Mouse (Mus musculus): Measurements from ENCODE around the gene Abcg4. TPM values are rescaled to one million over a fixed set of nuclear protein-coding genes. Genes with fewer than 3 reads are reported as not detected.

Abcg4 gene
- total and polyA plus RNA-seq, 2 experiments from 2014 or later, result 24.1 to 69.6 TPM

GRCm38 (mm10) chr9:44334396-44335330 lies 46.2 kb upstream of the Abcg4 start, which contains the start of gene H2afx:
Gene H2afx, plus strand, starts transcription at chr9:44334694.
- no peaks in the 10 kb centered on the region for H3K27me3 ChIP-seq (ENCODE audit: insufficient read depth, low read length)
- peaks cover 3% of the 10 kb centered on the region; the same call in 1 of the 2 replicates for H3K4me1 ChIP-seq (ENCODE audit: insufficient read depth, low read length)
- WGBS, result under 1% methylated on average over 83 of the region's 91 CpGs
- H3K4me2 ChIP-seq (ENCODE audit: low read depth, low read length), result peak within 1 kb of the TSS; percentile 90
- H3K27ac ChIP-seq, result peak within 1 kb of the TSS; percentile 82
- ATAC-seq (peak; percentile 98), DNase-seq (ENCODE audit: low spot score) (peak; percentile 99)
- peak; percentile 58 for TF ChIP-seq CTCF (IDR thresholded peaks at IDR 0.05; ENCODE audit: low read depth)
- H3K36me3 ChIP-seq (ENCODE audit: insufficient read depth, low read length), result peaks cover 36% of the 10 kb centered on the region
- peak within 1 kb of the TSS; percentile 91 for H3K9ac ChIP-seq (replicated peaks; ENCODE audit: low read length)
- no peaks in the 10 kb centered on the region for H3K9me3 ChIP-seq (ENCODE audit: low read length)
- peak within 1 kb of the TSS; percentile 88 for H3K4me3 ChIP-seq (ENCODE audit: low read length)

DNA sequence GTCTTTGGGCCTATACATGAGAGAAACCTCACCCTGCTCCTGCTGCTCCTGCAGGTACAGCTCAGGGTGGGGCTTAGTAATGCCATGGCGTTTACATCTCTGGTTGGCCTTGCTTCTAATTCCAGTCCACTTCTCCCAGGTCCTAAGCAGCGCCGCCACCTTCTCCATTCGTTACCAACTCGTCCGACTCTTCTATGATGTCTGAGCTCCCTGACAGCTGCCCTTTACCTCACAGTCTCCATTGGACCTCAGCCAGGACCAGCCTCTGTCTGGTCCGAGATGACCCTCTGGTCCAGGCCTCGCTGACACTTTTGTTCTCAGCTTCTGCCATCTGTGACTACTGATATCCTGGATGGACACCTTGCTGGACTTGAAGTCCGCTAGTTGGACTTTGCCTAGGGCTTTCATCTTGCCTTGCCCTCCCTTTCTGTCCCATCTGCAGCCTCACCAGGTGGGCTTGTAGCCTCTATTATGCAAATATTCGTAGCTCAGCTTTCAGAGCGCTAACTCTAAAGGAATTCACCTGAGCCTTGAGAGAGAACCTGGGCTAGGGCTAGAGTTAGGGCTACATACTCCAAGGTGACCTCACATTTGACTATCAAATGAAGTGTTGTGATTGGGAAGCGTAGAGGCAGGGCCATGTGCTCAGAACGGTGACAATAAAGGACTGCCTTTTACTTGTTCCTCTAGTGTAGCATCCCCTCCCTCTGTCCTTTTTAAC lies 44.7 kb upstream of the Abcg4 start:
- H3K4me1 ChIP-seq (ENCODE audit: insufficient read depth, low read length), result peaks cover 3% of the 10 kb centered on the region; the same call in 1 of the 2 replicates
- no peak overlapping the region for H3K27ac ChIP-seq
- no peak overlapping the region for H3K4me2 ChIP-seq (ENCODE audit: low read depth, low read length)
- H3K36me3 ChIP-seq (ENCODE audit: insufficient read depth, low read length), result peaks cover 36% of the 10 kb centered on the region
- H3K4me3 ChIP-seq (ENCODE audit: low read length), result no peak overlapping the region
- H3K9ac ChIP-seq (replicated peaks; ENCODE audit: low read length), result no peak overlapping the region
- TF ChIP-seq CTCF (IDR thresholded peaks at IDR 0.05; ENCODE audit: low read depth), result no peak
- 94% methylated on average over 13 of the region's 13 CpGs for WGBS
- ATAC-seq (no peak), DNase-seq (ENCODE audit: low spot score) (no peak)
- no peaks in the 10 kb centered on the region for H3K27me3 ChIP-seq (ENCODE audit: insufficient read depth, low read length)
- no peaks in the 10 kb centered on the region for H3K9me3 ChIP-seq (ENCODE audit: low read length)

GRCm38 (mm10) chr9:44330736-44331135 lies 42.3 kb upstream of the Abcg4 start:
- H3K9me3 ChIP-seq (ENCODE audit: low read length), result no peaks in the 10 kb centered on the region
- H3K9ac ChIP-seq (replicated peaks; ENCODE audit: low read length), result no peak overlapping the region
- peaks cover 36% of the 10 kb centered on the region for H3K36me3 ChIP-seq (ENCODE audit: insufficient read depth, low read length)
- ATAC-seq (no peak), DNase-seq (ENCODE audit: low spot score) (no peak)
- no peak overlapping the region for H3K4me3 ChIP-seq (ENCODE audit: low read length)
- H3K4me1 ChIP-seq (ENCODE audit: insufficient read depth, low read length), result 0 out of 2 replicates have a peak, but pooled peaks cover 10% of the 10 kb centered on the region
- H3K27ac ChIP-seq, result no peak overlapping the region
- WGBS, result 94% methylated on average over 6 of the region's 6 CpGs
- H3K27me3 ChIP-seq (ENCODE audit: insufficient read depth, low read length), result no peaks in the 10 kb centered on the region
- no peak for TF ChIP-seq CTCF (IDR thresholded peaks at IDR 0.05; ENCODE audit: low read depth)
- H3K4me2 ChIP-seq (ENCODE audit: low read depth, low read length), result no peak overlapping the region

- Histone ChIP-seq H3K36me3 (ENCODE audit: insufficient read depth, low read length) (peaks cover 30% of the 10 kb centered on the region), H3K27ac (no peak overlapping the region), H3K4me2 (ENCODE audit: low read depth, low read length) (peak overlapping the region; percentile 76), H3K4me1 (ENCODE audit: insufficient read depth, low read length) (0 out of 2 replicates have a peak, but pooled peaks cover 10% of the 10 kb centered on the region), H3K9me3 (ENCODE audit: low read length) (no peaks in the 10 kb centered on the region), H3K27me3 (ENCODE audit: insufficient read depth, low read length) (no peaks in the 10 kb centered on the region), H3K9ac (replicated peaks; ENCODE audit: low read length) (no peak overlapping the region), H3K4me3 (ENCODE audit: low read length) (no peak overlapping the region; the same call in 1 of the 2 replicates)
- 84% methylated on average over 5 of the region's 5 CpGs for WGBS
- ATAC-seq, result no peak
- no peak for TF ChIP-seq CTCF (IDR thresholded peaks at IDR 0.05; ENCODE audit: low read depth)
- DNase-seq (ENCODE audit: low spot score), result no peak
These were observed 39.5 kb upstream of the Abcg4 start for GRCm38 (mm10) chr9:44327926-44328325.

- DNase-seq (ENCODE audit: low spot score) (no peak), ATAC-seq (peak; percentile 28)
- H3K27me3 ChIP-seq (ENCODE audit: insufficient read depth, low read length), result no peaks in the 10 kb centered on the region
- peaks cover 23% of the 10 kb centered on the region; the same call in 1 of the 2 replicates for H3K36me3 ChIP-seq (ENCODE audit: insufficient read depth, low read length)
- H3K4me3 ChIP-seq (ENCODE audit: low read length), result peak overlapping the region; percentile 84
- TF ChIP-seq CTCF (IDR thresholded peaks at IDR 0.05; ENCODE audit: low read depth), result no peak
- peak overlapping the region; percentile 76 for H3K4me2 ChIP-seq (ENCODE audit: low read depth, low read length)
- peak overlapping the region; percentile 85 for H3K27ac ChIP-seq
- H3K9ac ChIP-seq (replicated peaks; ENCODE audit: low read length), result peak overlapping the region; percentile 80
- 0 out of 2 replicates have a peak, but pooled peaks cover 10% of the 10 kb centered on the region for H3K4me1 ChIP-seq (ENCODE audit: insufficient read depth, low read length)
- under 1% methylated on average over 22 of the region's 22 CpGs for WGBS
- no peaks in the 10 kb centered on the region for H3K9me3 ChIP-seq (ENCODE audit: low read length)
These were observed 38.8 kb upstream of the Abcg4 start for GRCm38 (mm10) chr9:44327064-44327711.
